Mouse (Mus musculus): Measurements from ENCODE around the gene Tgfbr3l. TPM values are rescaled to one million over a fixed set of nuclear protein-coding genes. Genes with fewer than 3 reads are reported as not detected.
A peak's percentile ranks its signal among the peaks of the same experiment; 100 is the strongest.

Gene Tgfbr3l
- polyA plus RNA-seq (2015; fragmentation: Nextera tagmentation; extraction: Ambion mirVana), result 0.36 and 0.68 TPM in 2 replicates

GRCm38 (mm10) chr8:4247951-4248540 is at the start of gene Tgfbr3l:
TSS of gene Tgfbr3l (plus strand) at chr8:4248214.
- no peak within 1 kb of the TSS for H3K4me2 ChIP-seq
- no peak within 1 kb of the TSS for H3K9ac ChIP-seq
- ATAC-seq (ENCODE audit: insufficient read depth), result no peak
- H3K9me3 ChIP-seq (replicated peaks), result no peaks in the 10 kb centered on the region
- no peak within 1 kb of the TSS for H3K4me3 ChIP-seq (replicated peaks)
- peaks cover 47% of the 10 kb centered on the region for H3K36me3 ChIP-seq (replicated peaks)
- no peak within 1 kb of the TSS for H3K27ac ChIP-seq (replicated peaks)
- H3K4me1 ChIP-seq (replicated peaks), result peaks cover 30% of the 10 kb centered on the region
- WGBS (ENCODE audit: insufficient replicate concordance), result 81% methylated on average over 15 of the region's 15 CpGs
- no peaks in the 10 kb centered on the region for H3K27me3 ChIP-seq

GRCm38 (mm10) chr8:4201321-4201720 is 46.7 kb upstream of the Tgfbr3l start:
- Histone ChIP-seq H3K27me3 (peaks cover 33% of the 10 kb centered on the region), H3K4me3 (replicated peaks) (no peak overlapping the region), H3K9me3 (replicated peaks) (no peaks in the 10 kb centered on the region), H3K27ac (replicated peaks) (no peak overlapping the region), H3K4me1 (replicated peaks) (peaks cover 11% of the 10 kb centered on the region; the same call in 1 of the 2 replicates), H3K9ac (no peak overlapping the region), H3K4me2 (no peak overlapping the region), H3K36me3 (replicated peaks) (no peaks in the 10 kb centered on the region)
- 28% methylated on average over 2 of the region's 2 CpGs for WGBS (ENCODE audit: insufficient replicate concordance)
- ATAC-seq (ENCODE audit: insufficient read depth), result no peak

GRCm38 (mm10) chr8:4205246-4206123 is 42.5 kb upstream of the Tgfbr3l start:
- Histone ChIP-seq H3K36me3 (replicated peaks) (no peaks in the 10 kb centered on the region), H3K4me2 (peak overlapping the region; percentile 52), H3K9me3 (replicated peaks) (no peaks in the 10 kb centered on the region), H3K27ac (replicated peaks) (no peak overlapping the region), H3K4me1 (replicated peaks) (peaks cover 17% of the 10 kb centered on the region; the same call in 1 of the 2 replicates), H3K4me3 (replicated peaks) (peak overlapping the region; percentile 14; the same call in 1 of the 2 replicates), H3K9ac (no peak overlapping the region), H3K27me3 (peaks cover 57% of the 10 kb centered on the region)
- no peak for ATAC-seq (ENCODE audit: insufficient read depth)
- 24% methylated on average over 38 of the region's 38 CpGs for WGBS (ENCODE audit: insufficient replicate concordance)

GRCm38 (mm10) chr8:4206182-4207015 is 41.6 kb upstream of the Tgfbr3l start:
- Histone ChIP-seq H3K36me3 (replicated peaks) (no peaks in the 10 kb centered on the region), H3K4me3 (replicated peaks) (peak overlapping the region; percentile 14; the same call in 1 of the 2 replicates), H3K9me3 (replicated peaks) (no peaks in the 10 kb centered on the region), H3K9ac (no peak overlapping the region), H3K4me1 (replicated peaks) (peaks cover 17% of the 10 kb centered on the region; the same call in 1 of the 2 replicates), H3K27ac (replicated peaks) (no peak overlapping the region), H3K4me2 (peak overlapping the region; percentile 52), H3K27me3 (peaks cover 65% of the 10 kb centered on the region)
- WGBS (ENCODE audit: insufficient replicate concordance), result 12% methylated on average over 44 of the region's 44 CpGs
- ATAC-seq (ENCODE audit: insufficient read depth), result peak; percentile 68

GRCm38 (mm10) chr8:4207016-4207350 is 41.0 kb upstream of the Tgfbr3l start:
- Histone ChIP-seq H3K4me1 (replicated peaks) (peaks cover 17% of the 10 kb centered on the region; the same call in 1 of the 2 replicates), H3K9me3 (replicated peaks) (no peaks in the 10 kb centered on the region), H3K4me3 (replicated peaks) (no peak overlapping the region), H3K4me2 (peak overlapping the region; percentile 52), H3K9ac (no peak overlapping the region), H3K27ac (replicated peaks) (no peak overlapping the region), H3K27me3 (peaks cover 66% of the 10 kb centered on the region), H3K36me3 (replicated peaks) (no peaks in the 10 kb centered on the region)
- WGBS (ENCODE audit: insufficient replicate concordance), result 54% methylated on average over 2 of the region's 2 CpGs
- ATAC-seq (ENCODE audit: insufficient read depth), result no peak

- no peak for ATAC-seq (ENCODE audit: insufficient read depth)
- no peaks in the 10 kb centered on the region for H3K9me3 ChIP-seq (replicated peaks)
- no peak overlapping the region for H3K9ac ChIP-seq
- peaks cover 76% of the 10 kb centered on the region for H3K27me3 ChIP-seq
- no peak overlapping the region for H3K27ac ChIP-seq (replicated peaks)
- WGBS (ENCODE audit: insufficient replicate concordance), result 59% methylated on average over 6 of the region's 6 CpGs
- peaks cover 35% of the 10 kb centered on the region for H3K4me1 ChIP-seq (replicated peaks)
- H3K36me3 ChIP-seq (replicated peaks), result no peaks in the 10 kb centered on the region
- H3K4me2 ChIP-seq, result no peak overlapping the region
- no peak overlapping the region for H3K4me3 ChIP-seq (replicated peaks)
Measured at GRCm38 (mm10) chr8:4211097-4211496, 36.9 kb upstream of the Tgfbr3l start.

GRCm38 (mm10) chr8:4212809-4213209 is 35.2 kb upstream of the Tgfbr3l start:
- no peaks in the 10 kb centered on the region for H3K9me3 ChIP-seq (replicated peaks)
- H3K4me1 ChIP-seq (replicated peaks), result peaks cover 36% of the 10 kb centered on the region
- WGBS (ENCODE audit: insufficient replicate concordance), result under 1% methylated on average over 25 of the region's 25 CpGs
- peak overlapping the region; percentile 46 for H3K4me3 ChIP-seq (replicated peaks)
- H3K36me3 ChIP-seq (replicated peaks), result no peaks in the 10 kb centered on the region
- peak overlapping the region; percentile 67 for H3K4me2 ChIP-seq
- peaks cover 76% of the 10 kb centered on the region for H3K27me3 ChIP-seq
- ATAC-seq (ENCODE audit: insufficient read depth), result peak; percentile 8; the same call in 1 of the 2 replicates
- peak overlapping the region; percentile 15; the same call in 1 of the 2 replicates for H3K9ac ChIP-seq
- H3K27ac ChIP-seq (replicated peaks), result no peak overlapping the region

- Histone ChIP-seq H3K9me3 (replicated peaks) (no peaks in the 10 kb centered on the region), H3K27me3 (peaks cover 77% of the 10 kb centered on the region), H3K9ac (peak overlapping the region; percentile 15; the same call in 1 of the 2 replicates), H3K4me1 (replicated peaks) (peaks cover 36% of the 10 kb centered on the region), H3K4me3 (replicated peaks) (peak overlapping the region; percentile 46), H3K27ac (replicated peaks) (peak overlapping the region; percentile 55), H3K36me3 (replicated peaks) (no peaks in the 10 kb centered on the region), H3K4me2 (peak overlapping the region; percentile 67)
- ATAC-seq (ENCODE audit: insufficient read depth), result peak; percentile 71
- 2% methylated on average over 18 of the region's 18 CpGs for WGBS (ENCODE audit: insufficient replicate concordance)
Measured at GRCm38 (mm10) chr8:4213210-4214005, 34.6 kb upstream of the Tgfbr3l start.

GRCm38 (mm10) chr8:4214006-4214980 is 33.7 kb upstream of the Tgfbr3l start:
- H3K4me3 ChIP-seq (replicated peaks), result peak overlapping the region; percentile 46
- H3K27ac ChIP-seq (replicated peaks), result peak overlapping the region; percentile 55
- H3K9me3 ChIP-seq (replicated peaks), result no peaks in the 10 kb centered on the region
- H3K9ac ChIP-seq, result no peak overlapping the region; the same call in 1 of the 2 replicates
- WGBS (ENCODE audit: insufficient replicate concordance), result 3% methylated on average over 33 of the region's 33 CpGs
- peaks cover 84% of the 10 kb centered on the region for H3K27me3 ChIP-seq
- H3K36me3 ChIP-seq (replicated peaks), result no peaks in the 10 kb centered on the region
- peaks cover 36% of the 10 kb centered on the region for H3K4me1 ChIP-seq (replicated peaks)
- ATAC-seq (ENCODE audit: insufficient read depth), result peak; percentile 72
- H3K4me2 ChIP-seq, result peak overlapping the region; percentile 67
